Mouse (Mus musculus) kidney, postnatal 0 days (tissue): ENCODE measurements at regions not wholly inside any gene's neighbourhood (a gene's known extent, or its start where the extent isn't known, plus 50 kb on each side); places are given as distances from the start of the nearest gene placed in this dataset.

Source experiments
- ATAC-seq: fragments of 200-750 bp; cut with Nextera tagmentation; replicated peaks from 2 replicates; pipeline ENCODE4 v1.8.0; 2017; ENCODE audit warnings: low read depth, moderate number of reproducible peaks, moderate TSS enrichment, moderate library complexity; ENCODE audit not compliant: low FRiP score
- DNase-seq: peaks from one replicate; pipeline ENCODE4 v3.0.0-alpha.2; 2016; ENCODE audit warnings: low spot score
- H3K27ac ChIP-seq: fragments of 300-500 bp; sonication (generic); 2 replicates; pipeline ENCODE4 v1.5.1; 2014; ENCODE audit warnings: mild to moderate bottlenecking
- H3K27me3 ChIP-seq: fragments of 300-500 bp; sonication (generic); 2 replicates; pipeline ENCODE4 v1.6.1; 2014; ENCODE audit warnings: low read length, mixed read lengths; ENCODE audit not compliant: insufficient read depth
- H3K36me3 ChIP-seq: fragments of 300-500 bp; sonication (generic); 2 replicates; pipeline ENCODE4 v1.6.1; 2014; ENCODE audit warnings: low read length, mixed read lengths; ENCODE audit not compliant: insufficient read depth
- H3K4me1 ChIP-seq: fragments of 300-500 bp; sonication (generic); replicated peaks from 2 replicates; pipeline ENCODE4 v1.6.1; 2014; ENCODE audit warnings: antibody characterized with exemption, low read length, mixed read lengths; ENCODE audit not compliant: insufficient read depth
- H3K4me2 ChIP-seq: fragments of 300-500 bp; sonication (generic); 2 replicates; pipeline ENCODE4 v1.6.1; 2014; ENCODE audit warnings: mild to moderate bottlenecking, low read length, moderate library complexity, mixed read lengths
- H3K4me3 ChIP-seq: fragments of 300-500 bp; sonication (generic); replicated peaks from 2 replicates; pipeline ENCODE4 v1.5.1; 2014; ENCODE audit warnings: low read depth, low read length
- H3K9ac ChIP-seq: fragments of 300-500 bp; sonication (generic); 2 replicates; pipeline ENCODE4 v1.6.1; 2014; ENCODE audit warnings: low read depth, low read length
- H3K9me3 ChIP-seq: fragments of 300-500 bp; sonication (generic); replicated peaks from 2 replicates; pipeline ENCODE4 v1.6.1; 2016; ENCODE audit warnings: low read length, inconsistent platforms, mixed read lengths
- CTCF ChIP-seq: IDR thresholded peaks from 2 replicates; pipeline ENCODE4 v1.5.1; 2016; ENCODE audit warnings: antibody characterized with exemption, low read depth, mild to moderate bottlenecking, moderate library complexity
- WGBS: fragments of 180-500 bp; shearing (Covaris S2); extraction: QIAGEN DNeasy Blood & Tissue Kit; methylation state at CpG from one replicate; pipeline ENCODE4 v1.1.7; 2014; 5-methylcytosine and 5-hydroxymethylcytosine counted together

- Histone ChIP-seq H3K27me3 (no peaks in the 10 kb centered on the region), H3K36me3 (no peaks in the 10 kb centered on the region), H3K27ac (no peak overlapping the region), H3K4me3 (no peak overlapping the region), H3K9ac (no peak overlapping the region), H3K4me2 (no peak overlapping the region), H3K9me3 (no peaks in the 10 kb centered on the region), H3K4me1 (no peaks in the 10 kb centered on the region)
- no peak for TF ChIP-seq CTCF
- ATAC-seq (no peak), DNase-seq (peak; percentile 49)
- WGBS, result 26% methylated on average over 9 of the region's 9 CpGs
These were observed 157.4 kb downstream of the Nrip1 start for GRCm38 (mm10) chr16:76216184-76216583.

- Histone ChIP-seq H3K36me3 (no peaks in the 10 kb centered on the region), H3K4me2 (no peak overlapping the region), H3K27me3 (no peaks in the 10 kb centered on the region), H3K9me3 (no peaks in the 10 kb centered on the region), H3K4me1 (no peaks in the 10 kb centered on the region), H3K27ac (peak overlapping the region; percentile 27; the same call in 1 of the 2 replicates), H3K4me3 (no peak overlapping the region), H3K9ac (no peak overlapping the region)
- DNase-seq (no peak), ATAC-seq (no peak)
- WGBS, result 62% methylated on average over 5 of the region's 5 CpGs
- no peak for TF ChIP-seq CTCF
These were observed 158.1 kb downstream of the Nrip1 start for GRCm38 (mm10) chr16:76215558-76215957.

DNA sequence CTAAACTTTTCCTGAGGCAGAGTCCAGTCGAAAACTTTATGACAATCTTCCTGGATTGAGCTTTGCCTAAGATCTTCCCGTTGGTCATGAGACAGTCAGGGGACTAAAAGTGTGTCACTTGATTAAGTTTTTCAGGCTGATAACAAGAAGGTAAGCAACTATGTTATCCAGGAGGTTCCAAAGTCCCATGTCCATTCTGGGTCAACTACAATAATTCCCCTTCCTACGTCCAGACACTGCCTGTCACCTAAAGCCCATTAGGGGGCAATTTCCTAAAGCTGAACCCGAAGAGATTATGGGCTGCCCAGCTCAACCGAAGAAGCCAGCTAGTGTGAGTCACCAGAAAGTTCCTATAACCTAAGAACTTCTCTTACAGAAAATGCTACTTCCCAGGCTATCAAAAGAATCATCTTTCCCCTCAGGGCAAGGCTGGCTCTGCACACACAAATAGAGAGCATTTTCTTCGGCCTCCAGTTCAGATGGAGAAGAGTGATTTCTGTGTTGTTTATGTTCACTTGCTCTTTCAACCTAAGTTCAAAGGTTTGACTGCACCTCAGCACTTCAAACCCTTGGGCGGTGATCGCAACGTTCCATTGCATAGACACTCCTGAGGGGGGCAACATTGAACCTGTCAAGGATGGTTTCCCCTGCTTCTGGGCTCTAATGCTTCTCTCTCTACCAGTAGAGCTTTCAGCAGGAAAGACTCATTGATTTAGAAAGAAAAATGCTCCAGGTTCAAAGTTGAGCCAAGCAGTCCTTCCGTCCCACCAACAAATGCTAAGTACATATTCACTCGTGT lies 171.7 kb downstream of the Nrip1 start:
- Histone ChIP-seq H3K4me2 (no peak overlapping the region), H3K27me3 (no peaks in the 10 kb centered on the region), H3K9me3 (no peaks in the 10 kb centered on the region), H3K36me3 (no peaks in the 10 kb centered on the region), H3K4me1 (no peaks in the 10 kb centered on the region), H3K4me3 (no peak overlapping the region), H3K9ac (no peak overlapping the region), H3K27ac (no peak overlapping the region)
- 24% methylated on average over 11 of the region's 11 CpGs for WGBS
- peak; percentile 66 for TF ChIP-seq CTCF
- peak; percentile 72 for DNase-seq
- peak; percentile 87; the same call in 1 of the 2 replicates for ATAC-seq

GRCm38 (mm10) chr16:76200801-76201728 lies 172.6 kb downstream of the Nrip1 start:
- Histone ChIP-seq H3K4me3 (no peak overlapping the region), H3K36me3 (no peaks in the 10 kb centered on the region), H3K9ac (no peak overlapping the region), H3K9me3 (no peaks in the 10 kb centered on the region), H3K4me2 (no peak overlapping the region), H3K27ac (no peak overlapping the region), H3K4me1 (no peaks in the 10 kb centered on the region), H3K27me3 (no peaks in the 10 kb centered on the region)
- 66% methylated on average over 9 of the region's 9 CpGs for WGBS
- ATAC-seq, result no peak
- TF ChIP-seq CTCF, result no peak
- DNase-seq, result no peak

DNA sequence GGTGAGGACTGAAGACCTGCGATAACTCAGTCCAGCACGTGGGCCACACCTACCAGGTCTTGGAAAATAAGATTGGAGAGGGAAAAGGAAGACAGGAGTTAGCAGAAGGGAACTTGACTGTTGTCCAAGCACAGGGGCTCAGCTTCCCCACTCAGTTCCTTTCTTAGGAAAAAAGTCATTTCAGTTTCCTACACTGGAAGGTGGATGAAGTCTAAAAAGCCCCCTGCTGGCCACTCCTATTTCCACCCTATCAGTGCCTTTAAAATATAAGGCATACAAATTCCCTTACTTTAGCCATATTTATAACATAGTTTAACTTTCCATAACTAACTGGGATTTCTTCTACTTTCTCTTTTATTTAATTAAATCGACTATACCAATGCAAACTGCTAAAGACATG lies 173.4 kb downstream of the Nrip1 start:
- Histone ChIP-seq H3K4me2 (no peak overlapping the region), H3K9me3 (no peaks in the 10 kb centered on the region), H3K27me3 (no peaks in the 10 kb centered on the region), H3K27ac (no peak overlapping the region), H3K9ac (no peak overlapping the region), H3K36me3 (no peaks in the 10 kb centered on the region), H3K4me1 (no peaks in the 10 kb centered on the region), H3K4me3 (no peak overlapping the region)
- peak; percentile 72 for TF ChIP-seq CTCF
- WGBS, result 68% methylated on average over 3 of the region's 3 CpGs
- DNase-seq (peak; percentile 79), ATAC-seq (no peak)

GRCm38 (mm10) chr16:76199006-76199405 lies 174.6 kb downstream of the Nrip1 start:
- DNase-seq, result no peak
- 92% methylated on average over 3 of the region's 3 CpGs for WGBS
- TF ChIP-seq CTCF, result no peak

More at GRCm38 (mm10) chr16:76199006-76199405, 174.6 kb downstream of the Nrip1 start:
- no peak overlapping the region for H3K27ac ChIP-seq
- H3K4me3 ChIP-seq, result no peak overlapping the region
- H3K4me1 ChIP-seq, result no peaks in the 10 kb centered on the region
- H3K9ac ChIP-seq, result no peak overlapping the region
- ATAC-seq, result no peak
- no peaks in the 10 kb centered on the region for H3K36me3 ChIP-seq
- no peak overlapping the region for H3K4me2 ChIP-seq
- no peaks in the 10 kb centered on the region for H3K9me3 ChIP-seq
- no peaks in the 10 kb centered on the region for H3K27me3 ChIP-seq
